In genomic region chr10:75373655-75374351, GRCm38 (mm10) we compare ENCODE assay signal across 7 mouse cellular contexts. TPM values are rescaled to one million over a fixed set of nuclear protein-coding genes. Genes with fewer than 3 reads are reported as not detected.
DNase-seq lines count a peak whose midpoint lies in the region; ATAC-seq and TF ChIP-seq lines count a peak whose summit lies in the region.
"Not testable (repeated sequence)": the region's sequence is repeated elsewhere in the genome, so short reads cannot be mapped to it uniquely, and the experiment has no call there.

No protein-coding gene starts in this region.

- H3K36me3 ChIP-seq in forebrain, embryonic 13.5 days (ENCODE audit: poor library complexity, severe bottlenecking); kidney, embryonic 16.5 days (ENCODE audit: insufficient read depth, low read length); neural tube, embryonic 13.5 days: not testable (repeated sequence)

- not testable (repeated sequence) for H3K9ac ChIP-seq in forebrain, embryonic 13.5 days; kidney, embryonic 16.5 days (replicated peaks; ENCODE audit: low read length); neural tube, embryonic 13.5 days

- intact Hi-C loops in heart, postnatal 36 days (cut with DNase I) = not testable (repeated sequence)

- H3K4me1 ChIP-seq in forebrain, embryonic 13.5 days; kidney, embryonic 16.5 days (ENCODE audit: insufficient read depth, low read length); lung, adult 2 months (ENCODE audit: control insufficient read depth, insufficient read depth, low read length); neural tube, embryonic 13.5 days (replicated peaks): not testable (repeated sequence)

- not testable (repeated sequence) for H3K27me3 ChIP-seq in forebrain, embryonic 13.5 days; kidney, embryonic 16.5 days (ENCODE audit: insufficient read depth, low read length); neural tube, embryonic 13.5 days

- WGBS in forebrain, embryonic 13.5 days = 69% methylated on average over 13 of the region's 19 CpGs
- 70% methylated on average over 12 of the region's 19 CpGs for WGBS in kidney, embryonic 16.5 days
- WGBS in lung, adult 2 months = 32% methylated on average over 16 of the region's 19 CpGs
- 70% methylated on average over 15 of the region's 19 CpGs for WGBS in neural tube, embryonic 13.5 days

- TF ChIP-seq POLR2A in lung, adult 2 months (IDR thresholded peaks at IDR 0.05; ENCODE audit: borderline replicate concordance, extremely low read depth, low read depth, low read length) = not testable (repeated sequence)

- not testable (repeated sequence) for H3K9me3 ChIP-seq in forebrain, embryonic 13.5 days (replicated peaks); kidney, embryonic 16.5 days (ENCODE audit: low read length); neural tube, embryonic 13.5 days

- ATAC-seq in forebrain, embryonic 13.5 days = peak; percentile 80
- ATAC-seq in kidney, embryonic 16.5 days (ENCODE audit: low FRiP score, low TSS enrichment) = peak; percentile 65; the same call in 1 of the 2 replicates
- peak; percentile 67; the same call in 1 of the 2 replicates for ATAC-seq in neural tube, embryonic 13.5 days (ENCODE audit: low read depth)

- not testable (repeated sequence) for H3K4me2 ChIP-seq in forebrain, embryonic 13.5 days; kidney, embryonic 16.5 days (replicated peaks; ENCODE audit: low read depth, low read length); neural tube, embryonic 13.5 days

- TF ChIP-seq CTCF in lung, adult 2 months (IDR thresholded peaks at IDR 0.05; ENCODE audit: insufficient read depth, low read length) = not testable (repeated sequence)

- H3K4me3 ChIP-seq in forebrain, embryonic 13.5 days; kidney, embryonic 16.5 days (ENCODE audit: low read length); lung, adult 2 months (replicated peaks; ENCODE audit: extremely low read depth, low read depth, low read length); neural tube, embryonic 13.5 days: not testable (repeated sequence)

- peak; percentile 7 for DNase-seq in cerebellum, adult 11 months
- DNase-seq in heart, adult 18-20 months = peak; percentile 68 to 85
- peak; percentile 55 to 83 for DNase-seq in heart, postnatal 36 days
- peak; percentile 28 for DNase-seq in lung, adult 2 months

- H3K27ac ChIP-seq in forebrain, embryonic 13.5 days = peak overlapping the region; percentile 44; the same call in 1 of the 2 replicates
- not testable (repeated sequence) for H3K27ac ChIP-seq in kidney, embryonic 16.5 days (ENCODE audit: low read length); neural tube, embryonic 13.5 days (replicated peaks)

RNA-seq across cellular contexts. Expression of gene Upb1, which starts 27.1 kb away (rescaled TPM):
- polyA plus RNA-seq in forebrain, embryonic 13.5 days (2015; fragmentation: Nextera tagmentation; extraction: Ambion mirVana) = not detected in 2 replicates
- total RNA-seq in heart, adult 18-20 months (2021) = under 1 TPM; 0.25 to 0.64 TPM
- total RNA-seq in heart, postnatal 36 days (2021) = 1 to 10 TPM in 1 of 2 experiments, under 1 TPM in 1; 0.65 to 1.3 TPM
- 3.1 and 3.3 TPM in 2 replicates for polyA plus RNA-seq in kidney, embryonic 16.5 days (2015; fragmentation: Nextera tagmentation; extraction: Ambion mirVana)
- 0.35 and 0.59 TPM in 2 replicates for polyA plus RNA-seq in lung, adult 2 months (2012; rRNA removed)
- polyA plus RNA-seq in neural tube, embryonic 13.5 days (2015; fragmentation: Nextera tagmentation; extraction: Ambion mirVana) = not detected in 2 replicates

RNA-seq across cellular contexts. Expression of gene Adora2a, which starts 57.1 kb away (rescaled TPM):
- polyA plus RNA-seq in forebrain, embryonic 13.5 days (2015; fragmentation: Nextera tagmentation; extraction: Ambion mirVana) = 3.2 and 3.5 TPM in 2 replicates
- 1 to 10 TPM; 4.3 to 6.9 TPM for total RNA-seq in heart, adult 18-20 months (2021)
- 10 to 100 TPM in 1 of 2 experiments, 1 to 10 TPM in 1; 9.2 to 16.7 TPM for total RNA-seq in heart, postnatal 36 days (2021)
- polyA plus RNA-seq in kidney, embryonic 16.5 days (2015; fragmentation: Nextera tagmentation; extraction: Ambion mirVana) = 6.4 and 6.5 TPM in 2 replicates
- polyA plus RNA-seq in lung, adult 2 months (2012; rRNA removed) = 12.3 and 13.3 TPM in 2 replicates
- polyA plus RNA-seq in neural tube, embryonic 13.5 days (2015; fragmentation: Nextera tagmentation; extraction: Ambion mirVana) = 4.4 and 4.9 TPM in 2 replicates

Comparison
In these comparisons a context has a peak if more than half of its experiments do, and no peak if none do; other contexts are left out.
1. DNase-seq: peak in every context shown above with its lines; median percentile 76 in heart, adult 18-20 months; 69 in heart, postnatal 36 days; 28 in lung, adult 2 months; 7 in cerebellum, adult 11 months.